Mouse (Mus musculus): Measurements from ENCODE around the gene Zdhhc13. TPM values are rescaled to one million over a fixed set of nuclear protein-coding genes. Genes with fewer than 3 reads are reported as not detected.

The Zdhhc13 gene
- polyA plus RNA-seq, 1 experiment, result 3.1 TPM

- no peaks in the 10 kb centered on the region for H3K4me1 ChIP-seq (ENCODE audit: control insufficient read depth, insufficient read depth, insufficient read length, low read length)
- H3K4me3 ChIP-seq (ENCODE audit: insufficient read depth, low read depth, low read length), result no peak overlapping the region
- H3K27ac ChIP-seq (replicated peaks; ENCODE audit: low read depth, low read length), result no peak overlapping the region
Measured at GRCm38 (mm10) chr7:48845213-48845973, 56.6 kb downstream of the Zdhhc13 start.

GRCm38 (mm10) chr7:48846755-48847154 is 58.0 kb downstream of the Zdhhc13 start:
- H3K4me1 ChIP-seq (ENCODE audit: control insufficient read depth, insufficient read depth, insufficient read length, low read length), result no peaks in the 10 kb centered on the region
- H3K4me3 ChIP-seq (ENCODE audit: insufficient read depth, low read depth, low read length), result no peak overlapping the region
- H3K27ac ChIP-seq (replicated peaks; ENCODE audit: low read depth, low read length), result no peak overlapping the region

- Histone ChIP-seq H3K27ac (replicated peaks; ENCODE audit: low read depth, low read length) (no peak within 1 kb of the TSS), H3K4me3 (ENCODE audit: insufficient read depth, low read depth, low read length) (no peak within 1 kb of the TSS), H3K4me1 (ENCODE audit: control insufficient read depth, insufficient read depth, insufficient read length, low read length) (no peaks in the 10 kb centered on the region)
Measured at GRCm38 (mm10) chr7:48847820-48848650, 59.2 kb downstream of the Zdhhc13 start, which contains the start of gene Csrp3. Gene Csrp3 (minus strand): TSS chr7:48848033.

DNA sequence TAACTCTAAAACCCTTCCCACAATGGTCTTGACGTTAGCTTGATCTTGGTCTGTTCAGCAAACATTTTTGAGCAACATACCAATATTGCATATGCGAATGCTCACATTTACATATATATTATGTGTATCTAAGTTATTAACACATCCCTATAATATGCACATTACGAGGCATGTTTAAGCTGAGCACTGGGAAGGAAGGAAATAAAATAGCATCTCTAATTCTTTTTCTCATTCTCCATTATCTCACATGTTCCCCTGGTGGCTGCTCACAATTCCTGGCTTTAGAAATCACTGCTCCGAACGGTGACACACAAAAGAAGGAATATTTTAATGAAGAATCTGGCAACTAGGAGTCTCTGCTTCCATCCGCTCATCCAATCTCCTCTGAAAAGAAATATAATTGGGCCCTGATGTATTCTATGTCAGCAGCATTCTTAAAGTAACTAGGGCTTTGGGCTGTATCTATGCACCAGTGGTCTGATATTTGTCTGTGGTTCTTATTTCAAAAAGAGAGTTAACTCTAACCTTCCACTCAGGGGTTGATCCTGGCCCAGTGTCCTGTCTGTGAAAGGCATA is 62.8 kb downstream of the Zdhhc13 start:
- no peaks in the 10 kb centered on the region for H3K4me1 ChIP-seq (ENCODE audit: control insufficient read depth, insufficient read depth, insufficient read length, low read length)
- H3K4me3 ChIP-seq (ENCODE audit: insufficient read depth, low read depth, low read length), result no peak overlapping the region
- H3K27ac ChIP-seq (replicated peaks; ENCODE audit: low read depth, low read length), result no peak overlapping the region

DNA sequence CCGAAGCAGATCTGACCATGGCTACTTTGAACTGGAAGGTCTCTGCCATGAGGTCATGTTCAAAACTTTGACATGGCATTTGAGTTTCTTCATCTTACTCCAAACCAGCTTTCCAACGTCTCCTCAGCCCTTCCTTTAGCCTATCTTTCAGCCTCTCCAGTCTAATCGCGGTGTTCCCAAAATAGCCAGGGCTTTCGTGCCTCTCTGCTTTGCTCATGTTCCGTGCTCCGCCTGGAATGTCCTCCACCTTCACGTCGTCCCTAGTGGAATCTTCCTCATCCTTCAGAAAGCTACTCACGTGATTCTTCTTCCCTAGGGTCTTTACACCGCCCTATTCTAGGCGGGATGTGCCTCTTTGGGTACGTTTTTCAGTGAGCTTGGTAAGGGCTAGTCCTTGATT is 64.7 kb downstream of the Zdhhc13 start:
- no peak overlapping the region for H3K4me3 ChIP-seq (ENCODE audit: insufficient read depth, low read depth, low read length)
- H3K27ac ChIP-seq (replicated peaks; ENCODE audit: low read depth, low read length), result no peak overlapping the region
- no peaks in the 10 kb centered on the region for H3K4me1 ChIP-seq (ENCODE audit: control insufficient read depth, insufficient read depth, insufficient read length, low read length)

GRCm38 (mm10) chr7:48855461-48855860 is 66.7 kb downstream of the Zdhhc13 start:
- H3K4me1 ChIP-seq (ENCODE audit: control insufficient read depth, insufficient read depth, insufficient read length, low read length), result no peaks in the 10 kb centered on the region
- no peak overlapping the region for H3K27ac ChIP-seq (replicated peaks; ENCODE audit: low read depth, low read length)

GRCm38 (mm10) chr7:48858257-48858656 is 69.5 kb downstream of the Zdhhc13 start:
- no peaks in the 10 kb centered on the region for H3K4me1 ChIP-seq (ENCODE audit: control insufficient read depth, insufficient read depth, insufficient read length, low read length)
- H3K27ac ChIP-seq (replicated peaks; ENCODE audit: low read depth, low read length), result no peak overlapping the region
- H3K4me3 ChIP-seq (ENCODE audit: insufficient read depth, low read depth, low read length), result no peak overlapping the region

More at GRCm38 (mm10) chr7:48855461-48855860, 66.7 kb downstream of the Zdhhc13 start:
- H3K4me3 ChIP-seq (ENCODE audit: insufficient read depth, low read depth, low read length), result no peak overlapping the region

DNA sequence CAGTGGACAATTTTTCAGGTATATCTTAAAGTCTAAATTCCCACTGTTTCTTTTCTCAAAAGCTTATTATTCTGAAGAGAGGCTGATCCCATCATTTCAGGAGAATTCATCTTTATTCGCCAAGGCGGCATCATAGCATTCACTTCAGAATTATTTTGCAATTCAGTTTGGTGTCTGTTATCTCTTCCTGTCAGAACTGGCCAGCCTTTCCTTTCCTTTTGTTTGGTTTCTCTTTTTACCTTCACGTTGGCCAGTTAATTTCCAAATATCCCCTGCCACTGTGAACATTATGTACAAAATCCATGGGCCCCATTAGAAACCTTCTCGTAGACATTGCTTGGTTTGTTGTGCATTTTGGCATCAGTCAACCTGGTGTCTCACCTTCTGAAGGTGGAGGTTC is 70.6 kb downstream of the Zdhhc13 start:
- Histone ChIP-seq H3K4me1 (ENCODE audit: control insufficient read depth, insufficient read depth, insufficient read length, low read length) (no peaks in the 10 kb centered on the region), H3K4me3 (ENCODE audit: insufficient read depth, low read depth, low read length) (no peak overlapping the region), H3K27ac (replicated peaks; ENCODE audit: low read depth, low read length) (no peak overlapping the region)

DNA sequence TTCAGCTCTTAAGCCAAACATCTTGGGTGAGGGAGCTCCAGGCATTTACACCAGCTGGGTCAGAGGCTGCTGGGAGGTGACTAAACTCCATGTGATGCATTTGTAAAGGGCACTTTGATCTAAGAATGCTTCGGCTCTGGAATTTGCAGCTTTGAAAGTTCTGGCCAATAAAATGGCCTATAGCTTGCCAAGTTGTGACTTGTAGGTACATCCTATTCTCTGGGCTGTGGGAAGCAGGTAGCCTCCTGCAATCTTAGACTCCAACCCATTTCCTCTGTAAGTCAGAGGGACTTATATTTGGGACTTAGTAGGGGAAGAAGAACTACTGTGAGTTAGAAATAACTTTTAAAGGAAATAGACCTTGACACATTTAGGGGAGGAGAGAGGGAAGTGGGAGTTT is 72.1 kb downstream of the Zdhhc13 start:
- H3K4me3 ChIP-seq (ENCODE audit: insufficient read depth, low read depth, low read length), result no peak overlapping the region
- H3K4me1 ChIP-seq (ENCODE audit: control insufficient read depth, insufficient read depth, insufficient read length, low read length), result no peaks in the 10 kb centered on the region
- H3K27ac ChIP-seq (replicated peaks; ENCODE audit: low read depth, low read length), result no peak overlapping the region

GRCm38 (mm10) chr7:48861796-48862195 is 73.0 kb downstream of the Zdhhc13 start:
- Histone ChIP-seq H3K4me1 (ENCODE audit: control insufficient read depth, insufficient read depth, insufficient read length, low read length) (no peaks in the 10 kb centered on the region), H3K4me3 (ENCODE audit: insufficient read depth, low read depth, low read length) (no peak overlapping the region), H3K27ac (replicated peaks; ENCODE audit: low read depth, low read length) (no peak overlapping the region)

- H3K27ac ChIP-seq (replicated peaks; ENCODE audit: low read depth, low read length), result no peak overlapping the region
- H3K4me1 ChIP-seq (ENCODE audit: control insufficient read depth, insufficient read depth, insufficient read length, low read length), result no peaks in the 10 kb centered on the region
- no peak overlapping the region for H3K4me3 ChIP-seq (ENCODE audit: insufficient read depth, low read depth, low read length)
Measured at GRCm38 (mm10) chr7:48864199-48864598, 75.4 kb downstream of the Zdhhc13 start.

- Histone ChIP-seq H3K27ac (replicated peaks; ENCODE audit: low read depth, low read length) (no peak overlapping the region), H3K4me1 (ENCODE audit: control insufficient read depth, insufficient read depth, insufficient read length, low read length) (no peaks in the 10 kb centered on the region)
Measured at GRCm38 (mm10) chr7:48864671-48865458, 76.1 kb downstream of the Zdhhc13 start.

DNA sequence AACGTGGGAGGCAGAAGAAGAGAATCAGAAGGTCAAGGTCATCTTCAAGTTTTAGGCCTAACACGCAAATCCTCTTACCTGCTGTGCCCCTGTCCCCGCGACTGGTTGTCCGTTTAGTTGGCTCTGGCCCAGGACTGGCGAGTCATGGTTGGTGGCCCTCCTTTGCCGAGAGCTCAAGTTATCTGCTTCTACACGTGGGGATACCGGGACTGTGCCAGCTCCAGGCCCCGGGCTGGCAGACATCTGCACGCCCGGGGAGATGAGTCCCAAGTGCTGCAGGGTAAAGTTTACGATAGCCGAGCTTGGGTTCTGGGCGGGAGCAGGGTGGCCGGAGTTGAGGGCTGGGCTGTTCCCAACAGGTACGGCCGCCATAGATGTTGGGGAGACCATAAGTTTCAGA is 78.8 kb downstream of the Zdhhc13 start:
- Histone ChIP-seq H3K4me1 (ENCODE audit: control insufficient read depth, insufficient read depth, insufficient read length, low read length) (no peaks in the 10 kb centered on the region), H3K27ac (replicated peaks; ENCODE audit: low read depth, low read length) (no peak overlapping the region), H3K4me3 (ENCODE audit: insufficient read depth, low read depth, low read length) (no peak overlapping the region)

More at GRCm38 (mm10) chr7:48864671-48865458, 76.1 kb downstream of the Zdhhc13 start:
- H3K4me3 ChIP-seq (ENCODE audit: insufficient read depth, low read depth, low read length), result no peak overlapping the region

GRCm38 (mm10) chr7:48870144-48870543 is 81.3 kb downstream of the Zdhhc13 start:
- Histone ChIP-seq H3K4me1 (ENCODE audit: control insufficient read depth, insufficient read depth, insufficient read length, low read length) (no peaks in the 10 kb centered on the region), H3K4me3 (ENCODE audit: insufficient read depth, low read depth, low read length) (no peak overlapping the region), H3K27ac (replicated peaks; ENCODE audit: low read depth, low read length) (no peak overlapping the region)
